Mouse (Mus musculus) kidney, embryonic 14.5 days (tissue): Measurements from ENCODE around the gene Fblim1. TPM values are rescaled to one million over a fixed set of nuclear protein-coding genes. Genes with fewer than 3 reads are reported as not detected.

Source experiments
- ATAC-seq: fragments of 200-750 bp; cut with Nextera tagmentation; 2 replicates; pipeline ENCODE4 v1.8.0; 2017; ENCODE audit warnings: moderate number of reproducible peaks, mild to moderate bottlenecking, moderate TSS enrichment, moderate library complexity; ENCODE audit not compliant: low FRiP score, low TSS enrichment
- H3K27ac ChIP-seq: fragments of 300-500 bp; sonication (generic); 2 replicates; pipeline ENCODE4 v1.5.1; 2014; ENCODE audit warnings: low read depth, mild to moderate bottlenecking, low read length, moderate library complexity, mixed read lengths
- H3K27me3 ChIP-seq: fragments of 300-500 bp; sonication (generic); 2 replicates; pipeline ENCODE4 v1.6.1; 2014; ENCODE audit warnings: mild to moderate bottlenecking, low read length; ENCODE audit not compliant: control insufficient read depth, insufficient read depth
- H3K36me3 ChIP-seq: fragments of 300-500 bp; sonication (generic); 2 replicates; pipeline ENCODE4 v1.6.1; 2014; ENCODE audit warnings: low read length, mixed read lengths; ENCODE audit not compliant: control insufficient read depth, insufficient read depth
- H3K4me1 ChIP-seq: fragments of 300-500 bp; sonication (generic); 2 replicates; pipeline ENCODE4 v1.6.1; 2014; ENCODE audit warnings: low read length, mixed read lengths; ENCODE audit not compliant: control insufficient read depth, insufficient read depth
- H3K4me2 ChIP-seq: fragments of 300-500 bp; sonication (generic); replicated peaks from 2 replicates; pipeline ENCODE4 v1.6.1; 2014; ENCODE audit warnings: low read depth, mild to moderate bottlenecking, low read length
- H3K4me3 ChIP-seq: fragments of 300-500 bp; sonication (generic); 2 replicates; pipeline ENCODE4 v1.5.1; 2014; ENCODE audit warnings: mild to moderate bottlenecking, low read length
- H3K9ac ChIP-seq: fragments of 300-500 bp; sonication (generic); 2 replicates; pipeline ENCODE4 v1.6.1; 2014; ENCODE audit warnings: low read depth, mild to moderate bottlenecking, low read length, moderate library complexity
- H3K9me3 ChIP-seq: fragments of 300-500 bp; sonication (generic); 2 replicates; pipeline ENCODE4 v1.6.1; 2016; ENCODE audit warnings: low read length; ENCODE audit not compliant: control insufficient read depth
- WGBS: fragments of 180-500 bp; shearing (Covaris S2); extraction: QIAGEN DNeasy Blood & Tissue Kit; methylation state at CpG from one replicate; pipeline ENCODE4 v1.1.7; 2014; 5-methylcytosine and 5-hydroxymethylcytosine counted together
- polyA plus RNA-seq: library from polyadenylated mRNA; unstranded; fragments of >200 nt; fragmentation: Nextera tagmentation; extraction: Ambion mirVana; gene quantifications from 2 replicates; pipeline ENCODE4 v1.2.1, GENCODE M21; 2014

The Fblim1 gene
- polyA plus RNA-seq, 1 experiment from 2014 or later: 71.3 TPM

- peak; percentile 12; the same call in 1 of the 2 replicates for ATAC-seq
- Histone ChIP-seq H3K9ac (peak overlapping the region; percentile 81), H3K27me3 (no peaks in the 10 kb centered on the region), H3K27ac (peak overlapping the region; percentile 90), H3K4me1 (peaks cover 24% of the 10 kb centered on the region), H3K36me3 (peaks cover 15% of the 10 kb centered on the region), H3K9me3 (no peaks in the 10 kb centered on the region), H3K4me3 (peak overlapping the region; percentile 72), H3K4me2 (peak overlapping the region; percentile 94)
- WGBS: under 1% methylated on average over 41 of the region's 57 CpGs
These were observed 6.4 kb downstream of the Fblim1 start for GRCm38 (mm10) chr4:141599251-141600141.

GRCm38 (mm10) chr4:141598894-141599250 lies 7.0 kb downstream of the Fblim1 start:
- peak overlapping the region; percentile 90 for H3K27ac ChIP-seq
- H3K9ac ChIP-seq: peak overlapping the region; percentile 81
- H3K4me2 ChIP-seq: peak overlapping the region; percentile 94
- H3K36me3 ChIP-seq: peaks cover 21% of the 10 kb centered on the region
- H3K4me1 ChIP-seq: peaks cover 18% of the 10 kb centered on the region
- ATAC-seq: no peak
- H3K4me3 ChIP-seq: peak overlapping the region; percentile 72
- no peaks in the 10 kb centered on the region for H3K27me3 ChIP-seq
- WGBS: 3% methylated on average over 9 of the region's 9 CpGs
- no peaks in the 10 kb centered on the region for H3K9me3 ChIP-seq

GRCm38 (mm10) chr4:141598199-141598893 lies 7.5 kb downstream of the Fblim1 start:
- Histone ChIP-seq H3K27ac (peak overlapping the region; percentile 90), H3K4me1 (peaks cover 18% of the 10 kb centered on the region), H3K4me3 (peak overlapping the region; percentile 72), H3K36me3 (peaks cover 22% of the 10 kb centered on the region), H3K9ac (peak overlapping the region; percentile 81), H3K4me2 (peak overlapping the region; percentile 94), H3K27me3 (no peaks in the 10 kb centered on the region), H3K9me3 (no peaks in the 10 kb centered on the region)
- 2% methylated on average over 19 of the region's 19 CpGs for WGBS
- ATAC-seq: peak; percentile 80

GRCm38 (mm10) chr4:141596700-141597328 lies 9.1 kb downstream of the Fblim1 start:
- Histone ChIP-seq H3K9me3 (no peaks in the 10 kb centered on the region), H3K36me3 (peaks cover 34% of the 10 kb centered on the region), H3K4me3 (no peak overlapping the region), H3K9ac (no peak overlapping the region; the same call in 1 of the 2 replicates), H3K27ac (no peak overlapping the region), H3K27me3 (no peaks in the 10 kb centered on the region), H3K4me1 (peaks cover 16% of the 10 kb centered on the region), H3K4me2 (no peak overlapping the region)
- 88% methylated on average over 8 of the region's 8 CpGs for WGBS
- no peak for ATAC-seq

- WGBS: 83% methylated on average over 9 of the region's 9 CpGs
- ATAC-seq: no peak
- H3K9ac ChIP-seq: no peak overlapping the region
- H3K27ac ChIP-seq: no peak overlapping the region
- no peaks in the 10 kb centered on the region for H3K27me3 ChIP-seq
- H3K4me2 ChIP-seq: no peak overlapping the region
- peaks cover 14% of the 10 kb centered on the region; the same call in 1 of the 2 replicates for H3K4me1 ChIP-seq
- peaks cover 39% of the 10 kb centered on the region for H3K36me3 ChIP-seq
- no peak overlapping the region for H3K4me3 ChIP-seq
- no peaks in the 10 kb centered on the region for H3K9me3 ChIP-seq
These were observed 10.2 kb downstream of the Fblim1 start for GRCm38 (mm10) chr4:141595605-141596268.

- no peak overlapping the region for H3K9ac ChIP-seq
- H3K4me1 ChIP-seq: peaks cover 10% of the 10 kb centered on the region; the same call in 1 of the 2 replicates
- H3K27me3 ChIP-seq: no peaks in the 10 kb centered on the region
- no peak for ATAC-seq
- H3K4me2 ChIP-seq: no peak overlapping the region
- H3K27ac ChIP-seq: no peak overlapping the region
- 91% methylated on average over 11 of the region's 11 CpGs for WGBS
- H3K36me3 ChIP-seq: peaks cover 41% of the 10 kb centered on the region
- H3K4me3 ChIP-seq: no peak overlapping the region
- no peaks in the 10 kb centered on the region for H3K9me3 ChIP-seq
These were observed 10.8 kb downstream of the Fblim1 start for GRCm38 (mm10) chr4:141595138-141595537.

- Histone ChIP-seq H3K4me2 (no peak overlapping the region), H3K4me3 (no peak overlapping the region), H3K36me3 (peaks cover 72% of the 10 kb centered on the region), H3K9me3 (no peaks in the 10 kb centered on the region), H3K9ac (no peak overlapping the region), H3K4me1 (no peaks in the 10 kb centered on the region), H3K27me3 (no peaks in the 10 kb centered on the region), H3K27ac (no peak overlapping the region)
- ATAC-seq: no peak
- WGBS: 19% methylated on average over 3 of the region's 3 CpGs
These were observed 14.3 kb downstream of the Fblim1 start for GRCm38 (mm10) chr4:141591547-141591946.

GRCm38 (mm10) chr4:141583919-141584318 lies 22.0 kb downstream of the Fblim1 start:
- WGBS: 83% methylated on average over 8 of the region's 8 CpGs
- Histone ChIP-seq H3K4me3 (no peak overlapping the region), H3K27me3 (no peaks in the 10 kb centered on the region), H3K4me1 (no peaks in the 10 kb centered on the region), H3K36me3 (peaks cover 70% of the 10 kb centered on the region), H3K9me3 (no peaks in the 10 kb centered on the region), H3K4me2 (no peak overlapping the region), H3K9ac (no peak overlapping the region), H3K27ac (no peak overlapping the region)
- ATAC-seq: no peak
